ENCODE assay signal across 8 mouse cellular contexts in the genomic region with DNA sequence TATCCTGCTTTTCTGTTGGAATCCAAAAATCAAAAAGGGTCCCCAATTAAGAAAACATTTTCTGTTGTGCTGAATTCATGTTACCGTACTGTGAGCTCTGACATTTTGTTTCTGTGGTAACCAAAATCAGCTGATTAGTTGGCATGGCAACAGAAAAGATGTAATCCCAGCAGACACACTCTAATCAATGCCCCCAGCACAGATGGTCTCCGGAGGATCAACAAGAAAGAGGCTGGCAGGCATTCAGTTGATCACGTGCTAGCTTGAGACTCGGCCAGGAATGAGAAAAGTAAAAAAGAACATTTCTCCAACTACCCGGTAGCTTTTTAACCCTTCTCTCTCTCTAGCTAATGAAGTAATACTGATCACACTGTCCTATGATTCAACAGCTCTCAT.
A peak's percentile ranks its signal among the peaks of the same experiment; 100 is the strongest.
DNase-seq lines count a peak whose midpoint lies in the region; ATAC-seq lines count a peak whose summit lies in the region.

No protein-coding gene starts in this region.

- H3K4me1 ChIP-seq in heart, embryonic 12.5 days (replicated peaks): no peaks in the 10 kb centered on the region
- H3K4me1 ChIP-seq in forebrain, embryonic 13.5 days: peaks cover 30% of the 10 kb centered on the region
- peaks cover 31% of the 10 kb centered on the region for H3K4me1 ChIP-seq in midbrain, embryonic 14.5 days (ENCODE audit: control insufficient read depth, insufficient read depth, low read length)

- no peaks in the 10 kb centered on the region for H3K36me3 ChIP-seq in heart, embryonic 12.5 days
- H3K36me3 ChIP-seq in forebrain, embryonic 13.5 days (ENCODE audit: poor library complexity, severe bottlenecking): no peaks in the 10 kb centered on the region
- H3K36me3 ChIP-seq in midbrain, embryonic 14.5 days (ENCODE audit: control insufficient read depth, insufficient read depth, low read length): no peaks in the 10 kb centered on the region

- H3K4me3 ChIP-seq in heart, embryonic 12.5 days: no peak overlapping the region
- no peak overlapping the region for H3K4me3 ChIP-seq in forebrain, embryonic 13.5 days
- H3K4me3 ChIP-seq in midbrain, embryonic 14.5 days (replicated peaks; ENCODE audit: low read depth, low read length): no peak overlapping the region

- 26% methylated on average over 5 of the region's 5 CpGs for WGBS in heart, embryonic 12.5 days
- whole genome bisulfite sequencing in forebrain, embryonic 13.5 days: 2% methylated on average over 5 of the region's 5 CpGs
- WGBS in midbrain, embryonic 14.5 days: 1% methylated on average over 5 of the region's 5 CpGs

- no peak overlapping the region for H3K9ac ChIP-seq in heart, embryonic 12.5 days
- H3K9ac ChIP-seq in forebrain, embryonic 13.5 days: no peak overlapping the region
- no peak overlapping the region for H3K9ac ChIP-seq in midbrain, embryonic 14.5 days (replicated peaks; ENCODE audit: low read length)

- DNase-seq in heart, adult 8-10 months (ENCODE audit: low spot score): peak; percentile 35
- peak; percentile 90 for DNase-seq in layer of hippocampus, adult 11-12 months (ENCODE audit: low spot score)
- peak; percentile 97 for DNase-seq in midbrain, embryonic 14.5 days
- no peak for DNase-seq in urinary bladder, adult 2 months (ENCODE audit: low spot score)

- no peak overlapping the region for H3K27ac ChIP-seq in heart, embryonic 12.5 days (ENCODE audit: poor library complexity, severe bottlenecking)
- H3K27ac ChIP-seq in forebrain, embryonic 13.5 days: no peak overlapping the region
- H3K27ac ChIP-seq in midbrain, embryonic 14.5 days (replicated peaks; ENCODE audit: low read depth, low read length): no peak overlapping the region; the same call in 1 of the 2 replicates

- no peak overlapping the region for H3K4me2 ChIP-seq in heart, embryonic 12.5 days
- H3K4me2 ChIP-seq in forebrain, embryonic 13.5 days: 0 out of 2 replicates have a peak overlapping the region, but pooled peaks have one; percentile 12
- peak overlapping the region; percentile 28; the same call in 1 of the 2 replicates for H3K4me2 ChIP-seq in midbrain, embryonic 14.5 days (ENCODE audit: low read length)

- 0 out of 2 replicates have a peak, but pooled peaks cover 3% of the 10 kb centered on the region for H3K27me3 ChIP-seq in heart, embryonic 12.5 days (replicated peaks)
- no peaks in the 10 kb centered on the region for H3K27me3 ChIP-seq in forebrain, embryonic 13.5 days
- H3K27me3 ChIP-seq in midbrain, embryonic 14.5 days (ENCODE audit: control insufficient read depth, insufficient read depth, low read length): no peaks in the 10 kb centered on the region

- H3K9me3 ChIP-seq in heart, embryonic 12.5 days (replicated peaks): no peaks in the 10 kb centered on the region
- no peaks in the 10 kb centered on the region for H3K9me3 ChIP-seq in forebrain, embryonic 13.5 days (replicated peaks)
- H3K9me3 ChIP-seq in midbrain, embryonic 14.5 days (ENCODE audit: control insufficient read depth, low read length): no peaks in the 10 kb centered on the region

- ATAC-seq in heart, embryonic 12.5 days (ENCODE audit: insufficient number of reproducible peaks, low FRiP score): no peak
- peak; percentile 96 for ATAC-seq in forebrain, embryonic 13.5 days
- peak; percentile 95 for ATAC-seq in midbrain, embryonic 14.5 days (ENCODE audit: low FRiP score, low TSS enrichment)
- no peak for ATAC-seq in monocyte, adult 5-6 weeks (replicated peaks; ENCODE audit: insufficient number of reproducible peaks, low FRiP score, low TSS enrichment, poor library complexity, severe bottlenecking)
- ATAC-seq in erythroblast, adult 5-6 weeks (replicated peaks; ENCODE audit: low FRiP score, poor library complexity, severe bottlenecking): no peak

Comparison
In these comparisons a context has a peak if more than half of its experiments do, and no peak if none do; other contexts are left out.
1. ATAC-seq: peak in forebrain, embryonic 13.5 days (single experiment) and midbrain, embryonic 14.5 days (single experiment); none in heart, embryonic 12.5 days (single experiment), monocyte, adult 5-6 weeks (single experiment) and erythroblast, adult 5-6 weeks (single experiment).